Mouse (Mus musculus): ENCODE measurements around the gene Spen. TPM values are rescaled to one million over a fixed set of nuclear protein-coding genes. Genes with fewer than 3 reads are reported as not detected.

Spen gene
- polyA plus RNA-seq, 1 experiment from 2014 or later, result 12.8 TPM

- no peak for ATAC-seq (replicated peaks; ENCODE audit: low FRiP score, low TSS enrichment, low read depth)
Measured at GRCm38 (mm10) chr4:141528938-141529337, 9.5 kb downstream of the Spen start.

GRCm38 (mm10) chr4:141526936-141527650 is 11.3 kb downstream of the Spen start:
- 61% methylated on average over 7 of the region's 7 CpGs for WGBS
- Histone ChIP-seq H3K9ac (ENCODE audit: low read length) (no peak overlapping the region), H3K27ac (ENCODE audit: low read depth) (no peak overlapping the region), H3K4me3 (ENCODE audit: low read depth, low read length) (no peak overlapping the region), H3K36me3 (ENCODE audit: control insufficient read depth, insufficient read depth, low read length) (0 out of 2 replicates have a peak, but pooled peaks cover 3% of the 10 kb centered on the region), H3K4me2 (ENCODE audit: low read length) (no peak overlapping the region), H3K9me3 (ENCODE audit: control insufficient read depth, low read length) (no peaks in the 10 kb centered on the region), H3K27me3 (replicated peaks; ENCODE audit: control insufficient read depth, insufficient read depth, low read length) (no peaks in the 10 kb centered on the region), H3K4me1 (replicated peaks; ENCODE audit: control insufficient read depth, insufficient read depth, low read length) (0 out of 2 replicates have a peak, but pooled peaks cover 10% of the 10 kb centered on the region)
- ATAC-seq (replicated peaks; ENCODE audit: low FRiP score, low TSS enrichment, low read depth), result no peak
- DNase-seq (ENCODE audit: low spot score), result no peak

More at GRCm38 (mm10) chr4:141528938-141529337, 9.5 kb downstream of the Spen start:
- WGBS, result 90% methylated on average over 11 of the region's 11 CpGs
- Histone ChIP-seq H3K27me3 (replicated peaks; ENCODE audit: control insufficient read depth, insufficient read depth, low read length) (no peaks in the 10 kb centered on the region), H3K4me2 (ENCODE audit: low read length) (no peak overlapping the region), H3K9ac (ENCODE audit: low read length) (no peak overlapping the region), H3K4me3 (ENCODE audit: low read depth, low read length) (no peak overlapping the region), H3K36me3 (ENCODE audit: control insufficient read depth, insufficient read depth, low read length) (0 out of 2 replicates have a peak, but pooled peaks cover 3% of the 10 kb centered on the region), H3K4me1 (replicated peaks; ENCODE audit: control insufficient read depth, insufficient read depth, low read length) (peaks cover 6% of the 10 kb centered on the region; the same call in 1 of the 2 replicates), H3K9me3 (ENCODE audit: control insufficient read depth, low read length) (no peaks in the 10 kb centered on the region), H3K27ac (ENCODE audit: low read depth) (no peak overlapping the region)
- no peak for DNase-seq (ENCODE audit: low spot score)

- 77% methylated on average over 2 of the region's 2 CpGs for WGBS
- no peak overlapping the region for H3K9ac ChIP-seq (ENCODE audit: low read length)
- no peak overlapping the region for H3K27ac ChIP-seq (ENCODE audit: low read depth)
- no peak overlapping the region for H3K4me2 ChIP-seq (ENCODE audit: low read length)
- H3K4me3 ChIP-seq (ENCODE audit: low read depth, low read length), result no peak overlapping the region
- 0 out of 2 replicates have a peak, but pooled peaks cover 10% of the 10 kb centered on the region for H3K4me1 ChIP-seq (replicated peaks; ENCODE audit: control insufficient read depth, insufficient read depth, low read length)
- H3K27me3 ChIP-seq (replicated peaks; ENCODE audit: control insufficient read depth, insufficient read depth, low read length), result no peaks in the 10 kb centered on the region
- DNase-seq (ENCODE audit: low spot score) (no peak), ATAC-seq (replicated peaks; ENCODE audit: low FRiP score, low TSS enrichment, low read depth) (no peak)
- H3K36me3 ChIP-seq (ENCODE audit: control insufficient read depth, insufficient read depth, low read length), result peaks cover 14% of the 10 kb centered on the region
- H3K9me3 ChIP-seq (ENCODE audit: control insufficient read depth, low read length), result peaks cover 3% of the 10 kb centered on the region; the same call in 1 of the 2 replicates
Measured at GRCm38 (mm10) chr4:141525940-141526339, 12.5 kb downstream of the Spen start.

GRCm38 (mm10) chr4:141524658-141525057 is 13.7 kb downstream of the Spen start:
- ATAC-seq (replicated peaks; ENCODE audit: low FRiP score, low TSS enrichment, low read depth) (no peak), DNase-seq (ENCODE audit: low spot score) (no peak)
- Histone ChIP-seq H3K9me3 (ENCODE audit: control insufficient read depth, low read length) (peaks cover 3% of the 10 kb centered on the region; the same call in 1 of the 2 replicates), H3K27me3 (replicated peaks; ENCODE audit: control insufficient read depth, insufficient read depth, low read length) (no peaks in the 10 kb centered on the region), H3K4me1 (replicated peaks; ENCODE audit: control insufficient read depth, insufficient read depth, low read length) (0 out of 2 replicates have a peak, but pooled peaks cover 10% of the 10 kb centered on the region), H3K27ac (ENCODE audit: low read depth) (no peak overlapping the region), H3K9ac (ENCODE audit: low read length) (no peak overlapping the region), H3K36me3 (ENCODE audit: control insufficient read depth, insufficient read depth, low read length) (peaks cover 25% of the 10 kb centered on the region), H3K4me3 (ENCODE audit: low read depth, low read length) (no peak overlapping the region), H3K4me2 (ENCODE audit: low read length) (no peak overlapping the region)
- 47% methylated on average over 6 of the region's 6 CpGs for WGBS

GRCm38 (mm10) chr4:141523128-141523527 is 15.3 kb downstream of the Spen start:
- 73% methylated on average over 11 of the region's 11 CpGs for WGBS
- Histone ChIP-seq H3K36me3 (ENCODE audit: control insufficient read depth, insufficient read depth, low read length) (peaks cover 33% of the 10 kb centered on the region), H3K27ac (ENCODE audit: low read depth) (no peak overlapping the region), H3K4me1 (replicated peaks; ENCODE audit: control insufficient read depth, insufficient read depth, low read length) (0 out of 2 replicates have a peak, but pooled peaks cover 10% of the 10 kb centered on the region), H3K9ac (ENCODE audit: low read length) (no peak overlapping the region), H3K4me2 (ENCODE audit: low read length) (no peak overlapping the region), H3K27me3 (replicated peaks; ENCODE audit: control insufficient read depth, insufficient read depth, low read length) (no peaks in the 10 kb centered on the region), H3K9me3 (ENCODE audit: control insufficient read depth, low read length) (peaks cover 3% of the 10 kb centered on the region; the same call in 1 of the 2 replicates), H3K4me3 (ENCODE audit: low read depth, low read length) (no peak overlapping the region)
- ATAC-seq (replicated peaks; ENCODE audit: low FRiP score, low TSS enrichment, low read depth), result no peak
- DNase-seq (ENCODE audit: low spot score), result no peak

GRCm38 (mm10) chr4:141518386-141518785 is 20.0 kb downstream of the Spen start:
- Histone ChIP-seq H3K27ac (ENCODE audit: low read depth) (no peak overlapping the region), H3K4me1 (replicated peaks; ENCODE audit: control insufficient read depth, insufficient read depth, low read length) (peaks cover 21% of the 10 kb centered on the region), H3K36me3 (ENCODE audit: control insufficient read depth, insufficient read depth, low read length) (peaks cover 56% of the 10 kb centered on the region), H3K27me3 (replicated peaks; ENCODE audit: control insufficient read depth, insufficient read depth, low read length) (no peaks in the 10 kb centered on the region), H3K9me3 (ENCODE audit: control insufficient read depth, low read length) (peaks cover 3% of the 10 kb centered on the region; the same call in 1 of the 2 replicates), H3K4me2 (ENCODE audit: low read length) (no peak overlapping the region), H3K4me3 (ENCODE audit: low read depth, low read length) (no peak overlapping the region), H3K9ac (ENCODE audit: low read length) (no peak overlapping the region)
- ATAC-seq (replicated peaks; ENCODE audit: low FRiP score, low TSS enrichment, low read depth) (no peak), DNase-seq (ENCODE audit: low spot score) (no peak)
- 94% methylated on average over 3 of the region's 3 CpGs for WGBS

GRCm38 (mm10) chr4:141514179-141514641 is 24.2 kb downstream of the Spen start:
- H3K4me3 ChIP-seq (ENCODE audit: low read depth, low read length), result no peak overlapping the region
- WGBS, result 39% methylated on average over 12 of the region's 12 CpGs

GRCm38 (mm10) chr4:141512145-141512544 is 26.3 kb downstream of the Spen start:
- no peak for DNase-seq (ENCODE audit: low spot score)
- H3K9ac ChIP-seq (ENCODE audit: low read length), result no peak overlapping the region
- H3K9me3 ChIP-seq (ENCODE audit: control insufficient read depth, low read length), result no peaks in the 10 kb centered on the region
- H3K4me3 ChIP-seq (ENCODE audit: low read depth, low read length), result no peak overlapping the region
- no peak overlapping the region for H3K27ac ChIP-seq (ENCODE audit: low read depth)
- 76% methylated on average over 6 of the region's 6 CpGs for WGBS
- peaks cover 17% of the 10 kb centered on the region for H3K36me3 ChIP-seq (ENCODE audit: control insufficient read depth, insufficient read depth, low read length)
- H3K4me1 ChIP-seq (replicated peaks; ENCODE audit: control insufficient read depth, insufficient read depth, low read length), result peaks cover 37% of the 10 kb centered on the region
- no peak overlapping the region for H3K4me2 ChIP-seq (ENCODE audit: low read length)
- H3K27me3 ChIP-seq (replicated peaks; ENCODE audit: control insufficient read depth, insufficient read depth, low read length), result no peaks in the 10 kb centered on the region
- no peak for ATAC-seq (replicated peaks; ENCODE audit: low FRiP score, low TSS enrichment, low read depth)

More at GRCm38 (mm10) chr4:141514179-141514641, 24.2 kb downstream of the Spen start:
- H3K4me2 ChIP-seq (ENCODE audit: low read length), result peak overlapping the region; percentile 23
- no peak overlapping the region for H3K27ac ChIP-seq (ENCODE audit: low read depth)
- ATAC-seq (replicated peaks; ENCODE audit: low FRiP score, low TSS enrichment, low read depth) (no peak), DNase-seq (ENCODE audit: low spot score) (peak; percentile 56)
- H3K36me3 ChIP-seq (ENCODE audit: control insufficient read depth, insufficient read depth, low read length), result peaks cover 34% of the 10 kb centered on the region
- no peaks in the 10 kb centered on the region for H3K9me3 ChIP-seq (ENCODE audit: control insufficient read depth, low read length)
- H3K27me3 ChIP-seq (replicated peaks; ENCODE audit: control insufficient read depth, insufficient read depth, low read length), result no peaks in the 10 kb centered on the region
- H3K4me1 ChIP-seq (replicated peaks; ENCODE audit: control insufficient read depth, insufficient read depth, low read length), result peaks cover 34% of the 10 kb centered on the region
- H3K9ac ChIP-seq (ENCODE audit: low read length), result no peak overlapping the region

Measured in intestine, embryonic 14.5 days (tissue).